Mouse (Mus musculus) urinary bladder, adult 2 months (tissue): ENCODE results near the gene Vmn1r225. TPM values are rescaled to one million over a fixed set of nuclear protein-coding genes. Genes with fewer than 3 reads are reported as not detected.
"Not testable (repeated sequence)": the region's sequence is repeated elsewhere in the genome, so short reads cannot be mapped to it uniquely, and the experiment has no call there.

ENCODE experiments used
- DNase-seq: peaks from one replicate; pipeline ENCODE4 v3.0.0; 2022; ENCODE audit warnings: low spot score
- polyA plus RNA-seq: library from polyadenylated mRNA; depleted of rRNA; stranded (reverse); fragments of >200 nt; gene quantifications from 2 replicates; pipeline ENCODE4 v1.2.3, GENCODE M21; 2012; rRNA removed

The Vmn1r225 gene
- polyA plus RNA-seq = not detected in 2 replicates

DNA sequence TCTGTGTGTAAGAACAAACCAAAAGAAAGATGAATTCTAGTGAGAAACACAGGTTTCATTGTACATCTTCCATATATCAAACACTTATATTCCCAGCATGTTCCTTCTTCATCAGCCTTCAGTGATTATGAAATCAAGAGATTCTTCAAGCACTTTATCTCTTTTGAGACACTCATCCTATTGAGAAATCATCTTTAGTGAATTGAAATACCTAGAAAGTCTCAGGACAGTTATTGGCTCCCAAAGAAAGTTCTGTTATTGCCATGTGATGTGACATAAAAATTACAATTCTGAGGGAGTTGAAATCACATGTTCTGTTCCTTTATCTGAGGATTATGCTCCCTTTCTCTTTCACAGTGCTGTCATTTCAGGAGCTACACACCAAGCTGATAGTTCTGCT, at the start of gene Vmn1r225:
Gene Vmn1r225 (plus strand): TSS at position 301 of the 400 bp plus-strand sequence.
- no peak for DNase-seq

DNA sequence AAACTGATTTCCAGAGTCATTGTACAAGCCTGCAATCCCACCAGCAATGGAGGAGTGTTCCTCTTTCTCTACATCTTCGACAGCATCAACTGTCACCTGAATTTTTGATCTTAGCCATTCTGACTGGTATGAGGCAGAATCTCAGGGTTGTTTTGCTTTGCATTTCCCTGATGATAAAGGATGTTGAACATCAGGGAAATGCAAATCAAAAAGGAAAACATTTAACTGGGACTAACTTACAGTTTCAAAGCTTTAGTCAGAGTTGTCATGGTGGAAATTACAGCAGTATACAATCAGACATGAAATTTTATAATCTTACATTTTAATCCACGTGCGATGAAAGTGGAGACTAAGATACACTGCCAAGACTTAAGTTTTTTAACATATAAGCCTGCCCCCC, 24.6 kb upstream of the Vmn1r225 start:
- no peak for DNase-seq

DNA sequence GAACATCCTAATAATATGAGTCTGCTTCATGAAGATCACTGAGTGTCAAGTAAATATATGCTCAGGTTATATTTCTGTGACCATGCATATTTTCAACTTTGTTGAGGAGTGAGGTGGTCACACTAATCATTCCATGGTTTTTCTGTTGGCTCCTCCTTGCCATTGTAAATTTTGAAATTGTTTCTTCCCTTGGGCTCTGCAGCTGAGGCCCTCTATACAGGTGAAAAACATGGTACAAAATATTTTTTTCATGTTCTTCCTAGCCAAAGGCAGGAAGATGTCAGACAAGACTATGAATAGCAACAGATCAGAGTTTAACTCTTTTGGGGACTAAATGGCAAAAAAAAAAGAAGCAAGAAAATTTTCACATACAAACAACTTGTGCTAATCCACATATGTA, 16.7 kb upstream of the Vmn1r225 start, which contains the start of gene Vmn2r108:
Gene Vmn2r108 (minus strand): TSS at position 101 of the 400 bp plus-strand sequence.
- no peak for DNase-seq

DNA sequence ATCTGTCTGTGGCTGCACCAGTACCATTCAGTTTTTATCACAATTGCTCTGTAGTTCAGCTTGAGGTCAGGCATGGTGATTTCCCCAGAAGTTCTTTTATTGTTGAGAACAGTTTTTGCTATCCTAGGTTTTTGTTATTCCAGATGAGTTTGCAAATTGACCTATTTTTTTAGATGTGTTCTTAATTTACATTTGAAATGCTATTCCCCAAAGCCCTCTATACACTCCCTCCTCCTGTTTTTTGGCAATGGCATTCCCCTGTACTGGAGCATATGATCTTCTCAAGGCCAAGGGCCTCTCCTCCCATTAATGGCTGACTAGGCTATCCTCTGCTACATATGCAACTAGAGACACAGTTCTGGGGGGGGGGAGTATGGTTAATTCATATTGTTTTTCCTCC, 10.3 kb downstream of the Vmn1r225 start:
- DNase-seq = not testable (repeated sequence)

Other genes with a start within 250 kb of the Vmn1r225 start
- gene Vmn2r106, start 212.6 kb upstream of the Vmn1r225 start, polyA plus RNA-seq = not detected in 2 replicates
- not detected in 2 replicates for gene Vmn2r107, start 152.9 kb upstream of the Vmn1r225 start, polyA plus RNA-seq
- gene Vmn1r224, start 84.0 kb upstream of the Vmn1r225 start, polyA plus RNA-seq = not detected in 2 replicates
- not detected in 2 replicates for gene Vmn2r108, start 16.8 kb upstream of the Vmn1r225 start, polyA plus RNA-seq
- not detected in 2 replicates for gene Vmn2r109, start 66.6 kb downstream of the Vmn1r225 start, polyA plus RNA-seq
- gene Vmn2r110, start 98.3 kb downstream of the Vmn1r225 start, polyA plus RNA-seq = not detected in 2 replicates
- gene Fpr-rs3, start 126.7 kb downstream of the Vmn1r225 start, polyA plus RNA-seq = not detected in 2 replicates
- gene Vmn1r226, start 184.7 kb downstream of the Vmn1r225 start, polyA plus RNA-seq = not detected in 2 replicates
- gene Vmn1r227, start 231.7 kb downstream of the Vmn1r225 start, polyA plus RNA-seq = not detected in 2 replicates